Mouse (Mus musculus): ENCODE results near the gene 4930447F04Rik. TPM values are rescaled to one million over a fixed set of nuclear protein-coding genes. Genes with fewer than 3 reads are reported as not detected.

4930447F04Rik gene
- polyA plus RNA-seq (2016; fragmentation: Nextera tagmentation; extraction: Ambion mirVana), result not detected in 2 replicates

GRCm38 (mm10) chrX:66304124-66304523 lies at the start of gene 4930447F04Rik:
Gene 4930447F04Rik (minus strand): TSS chrX:66304224.
- H3K27ac ChIP-seq, result no peak within 1 kb of the TSS
- H3K9me3 ChIP-seq (replicated peaks), result no peaks in the 10 kb centered on the region
- H3K9ac ChIP-seq, result no peak within 1 kb of the TSS
- no peak within 1 kb of the TSS for H3K4me2 ChIP-seq (replicated peaks)
- no peaks in the 10 kb centered on the region for H3K4me1 ChIP-seq
- H3K27me3 ChIP-seq, result no peaks in the 10 kb centered on the region
- no peak for ATAC-seq (ENCODE audit: low FRiP score)
- WGBS, result 89% methylated on average over 1 of the region's 1 CpGs
- no peaks in the 10 kb centered on the region for H3K36me3 ChIP-seq
- H3K4me3 ChIP-seq, result no peak within 1 kb of the TSS
